Mouse (Mus musculus) limb, embryonic 12.5 days (tissue): ENCODE data around the gene Hspa4l. TPM values are rescaled to one million over a fixed set of nuclear protein-coding genes. Genes with fewer than 3 reads are reported as not detected.

ENCODE experiments used
- ATAC-seq: fragments of 200-750 bp; cut with Nextera tagmentation; 2 replicates; pipeline ENCODE4 v1.8.0; 2017; ENCODE audit warnings: low read depth, moderate TSS enrichment; ENCODE audit not compliant: insufficient number of reproducible peaks, insufficient read depth, low FRiP score, low TSS enrichment
- H3K27ac ChIP-seq: fragments of 300-500 bp; sonication (generic); 2 replicates; pipeline ENCODE4 v1.5.1; 2016; ENCODE audit warnings: mild to moderate bottlenecking, moderate library complexity
- H3K27me3 ChIP-seq: fragments of 300-500 bp; sonication (generic); 2 replicates; pipeline ENCODE4 v1.6.1; 2016; ENCODE audit warnings: mild to moderate bottlenecking, moderate library complexity
- H3K36me3 ChIP-seq: fragments of 300-500 bp; sonication (generic); 2 replicates; pipeline ENCODE4 v1.6.1; 2016; ENCODE audit warnings: mild to moderate bottlenecking, moderate library complexity
- H3K4me1 ChIP-seq: fragments of 300-500 bp; sonication (generic); replicated peaks from 2 replicates; pipeline ENCODE4 v1.6.1; 2016
- H3K4me2 ChIP-seq: fragments of 300-500 bp; sonication (generic); 2 replicates; pipeline ENCODE4 v1.6.1; 2016; ENCODE audit warnings: mild to moderate bottlenecking, moderate library complexity
- H3K4me3 ChIP-seq: fragments of 300-500 bp; sonication (generic); replicated peaks from 2 replicates; pipeline ENCODE4 v1.5.1; 2016; ENCODE audit warnings: mild to moderate bottlenecking
- H3K9ac ChIP-seq: fragments of 300-500 bp; sonication (generic); replicated peaks from 2 replicates; pipeline ENCODE4 v1.6.1; 2016; ENCODE audit warnings: mild to moderate bottlenecking, moderate library complexity
- H3K9me3 ChIP-seq: fragments of 300-500 bp; sonication (generic); 2 replicates; pipeline ENCODE4 v1.6.1; 2016; ENCODE audit warnings: mild to moderate bottlenecking, moderate library complexity
- WGBS: fragments of 180-500 bp; shearing (Covaris S2); methylation state at CpG from one replicate; pipeline ENCODE4 v1.1.7; 2016; 5-methylcytosine and 5-hydroxymethylcytosine counted together
- polyA plus RNA-seq: library from polyadenylated mRNA; unstranded; fragments of >200 nt; fragmentation: Nextera tagmentation; extraction: Ambion mirVana; gene quantifications from 2 replicates; pipeline ENCODE4 v1.2.1, GENCODE M21; 2016

Hspa4l gene
- polyA plus RNA-seq, 1 experiment from 2014 or later, result 3.9 TPM

- Histone ChIP-seq H3K4me3 (no peak overlapping the region), H3K9me3 (no peaks in the 10 kb centered on the region), H3K4me1 (no peaks in the 10 kb centered on the region), H3K27ac (no peak overlapping the region), H3K4me2 (no peak overlapping the region), H3K36me3 (no peaks in the 10 kb centered on the region), H3K9ac (no peak overlapping the region), H3K27me3 (no peaks in the 10 kb centered on the region)
- ATAC-seq, result no peak
- 89% methylated on average over 3 of the region's 3 CpGs for WGBS
These were observed 16.5 kb downstream of the Hspa4l start for GRCm38 (mm10) chr3:40760746-40761145.

GRCm38 (mm10) chr3:40761312-40761711 is 17.0 kb downstream of the Hspa4l start:
- Histone ChIP-seq H3K4me2 (no peak overlapping the region), H3K27me3 (no peaks in the 10 kb centered on the region), H3K4me3 (no peak overlapping the region), H3K9me3 (no peaks in the 10 kb centered on the region), H3K9ac (no peak overlapping the region), H3K4me1 (no peaks in the 10 kb centered on the region), H3K27ac (no peak overlapping the region), H3K36me3 (no peaks in the 10 kb centered on the region)
- WGBS, result 82% methylated on average over 2 of the region's 2 CpGs
- ATAC-seq, result no peak

GRCm38 (mm10) chr3:40793783-40794182 is 49.5 kb downstream of the Hspa4l start:
- Histone ChIP-seq H3K4me2 (no peak overlapping the region), H3K4me3 (no peak overlapping the region), H3K9me3 (no peaks in the 10 kb centered on the region), H3K27me3 (no peaks in the 10 kb centered on the region), H3K36me3 (no peaks in the 10 kb centered on the region), H3K27ac (no peak overlapping the region), H3K9ac (no peak overlapping the region), H3K4me1 (no peaks in the 10 kb centered on the region)
- 84% methylated on average over 2 of the region's 2 CpGs for WGBS
- no peak for ATAC-seq

GRCm38 (mm10) chr3:40798054-40798453 is 53.8 kb downstream of the Hspa4l start:
- peaks cover 11% of the 10 kb centered on the region; the same call in 1 of the 2 replicates for H3K36me3 ChIP-seq
- no peak overlapping the region for H3K4me2 ChIP-seq
- H3K4me1 ChIP-seq, result peaks cover 12% of the 10 kb centered on the region
- H3K4me3 ChIP-seq, result no peak overlapping the region
- H3K27me3 ChIP-seq, result no peaks in the 10 kb centered on the region
- H3K27ac ChIP-seq, result no peak overlapping the region
- no peak for ATAC-seq
- H3K9me3 ChIP-seq, result no peaks in the 10 kb centered on the region
- WGBS, result 79% methylated on average over 1 of the region's 1 CpGs
- H3K9ac ChIP-seq, result no peak overlapping the region

- Histone ChIP-seq H3K27me3 (no peaks in the 10 kb centered on the region), H3K4me1 (peaks cover 12% of the 10 kb centered on the region), H3K9ac (no peak overlapping the region), H3K9me3 (no peaks in the 10 kb centered on the region), H3K4me3 (no peak overlapping the region), H3K36me3 (peaks cover 11% of the 10 kb centered on the region; the same call in 1 of the 2 replicates), H3K27ac (no peak overlapping the region), H3K4me2 (no peak overlapping the region)
- 41% methylated on average over 7 of the region's 7 CpGs for WGBS
- no peak for ATAC-seq
These were observed 54.2 kb downstream of the Hspa4l start for GRCm38 (mm10) chr3:40798500-40798899.

- 3% methylated on average over 66 of the region's 66 CpGs for WGBS
These were observed 55.5 kb downstream of the Hspa4l start, which contains the start of gene Plk4 for GRCm38 (mm10) chr3:40799530-40800372. Gene Plk4 (plus strand): TSS chr3:40800019.

GRCm38 (mm10) chr3:40800373-40800823 is 56.1 kb downstream of the Hspa4l start:
- under 1% methylated on average over 37 of the region's 37 CpGs for WGBS
- H3K9me3 ChIP-seq, result no peaks in the 10 kb centered on the region
- H3K27me3 ChIP-seq, result no peaks in the 10 kb centered on the region
- peak overlapping the region; percentile 86 for H3K4me2 ChIP-seq
- H3K4me1 ChIP-seq, result peaks cover 12% of the 10 kb centered on the region
- ATAC-seq, result peak; percentile 86
- peak overlapping the region; percentile 87 for H3K9ac ChIP-seq
- H3K36me3 ChIP-seq, result peaks cover 18% of the 10 kb centered on the region
- H3K27ac ChIP-seq, result peak overlapping the region; percentile 85
- peak overlapping the region; percentile 95 for H3K4me3 ChIP-seq

More at GRCm38 (mm10) chr3:40799530-40800372, 55.5 kb downstream of the Hspa4l start, which contains the start of gene Plk4:
- Histone ChIP-seq H3K4me3 (peak within 1 kb of the TSS; percentile 95), H3K36me3 (peaks cover 11% of the 10 kb centered on the region; the same call in 1 of the 2 replicates), H3K27ac (peak within 1 kb of the TSS; percentile 85), H3K9ac (peak within 1 kb of the TSS; percentile 87), H3K27me3 (no peaks in the 10 kb centered on the region), H3K9me3 (no peaks in the 10 kb centered on the region), H3K4me1 (peaks cover 12% of the 10 kb centered on the region), H3K4me2 (peak within 1 kb of the TSS; percentile 86)
- peak; percentile 96 for ATAC-seq

- 53% methylated on average over 2 of the region's 2 CpGs for WGBS
- H3K36me3 ChIP-seq, result peaks cover 59% of the 10 kb centered on the region
These were observed 62.6 kb downstream of the Hspa4l start for GRCm38 (mm10) chr3:40806871-40807270.

GRCm38 (mm10) chr3:40808686-40809085 is 64.4 kb downstream of the Hspa4l start:
- Histone ChIP-seq H3K27me3 (no peaks in the 10 kb centered on the region), H3K27ac (no peak overlapping the region), H3K4me3 (no peak overlapping the region), H3K4me1 (no peaks in the 10 kb centered on the region), H3K4me2 (no peak overlapping the region), H3K9ac (no peak overlapping the region), H3K36me3 (peaks cover 66% of the 10 kb centered on the region), H3K9me3 (no peaks in the 10 kb centered on the region)
- WGBS, result 94% methylated on average over 10 of the region's 10 CpGs
- no peak for ATAC-seq

More at GRCm38 (mm10) chr3:40806871-40807270, 62.6 kb downstream of the Hspa4l start:
- H3K4me2 ChIP-seq, result no peak overlapping the region
- no peak overlapping the region for H3K9ac ChIP-seq
- no peak overlapping the region for H3K27ac ChIP-seq
- H3K4me1 ChIP-seq, result no peaks in the 10 kb centered on the region
- H3K4me3 ChIP-seq, result no peak overlapping the region
- no peaks in the 10 kb centered on the region for H3K27me3 ChIP-seq
- no peak for ATAC-seq
- no peaks in the 10 kb centered on the region for H3K9me3 ChIP-seq

- Histone ChIP-seq H3K4me1 (no peaks in the 10 kb centered on the region), H3K9ac (no peak overlapping the region), H3K4me2 (no peak overlapping the region), H3K9me3 (no peaks in the 10 kb centered on the region), H3K4me3 (no peak overlapping the region), H3K36me3 (peaks cover 76% of the 10 kb centered on the region), H3K27ac (no peak overlapping the region), H3K27me3 (no peaks in the 10 kb centered on the region)
- ATAC-seq, result no peak
- 91% methylated on average over 2 of the region's 2 CpGs for WGBS
These were observed 65.6 kb downstream of the Hspa4l start for GRCm38 (mm10) chr3:40809894-40810293.

GRCm38 (mm10) chr3:40813275-40813674 is 69.0 kb downstream of the Hspa4l start:
- Histone ChIP-seq H3K27ac (no peak overlapping the region), H3K4me3 (no peak overlapping the region), H3K9ac (no peak overlapping the region), H3K4me2 (no peak overlapping the region), H3K27me3 (no peaks in the 10 kb centered on the region), H3K4me1 (no peaks in the 10 kb centered on the region), H3K36me3 (peaks cover 77% of the 10 kb centered on the region), H3K9me3 (no peaks in the 10 kb centered on the region)
- WGBS, result 92% methylated on average over 2 of the region's 2 CpGs
- no peak for ATAC-seq
